Mouse (Mus musculus) heart, embryonic 15.5 days (tissue): ENCODE results near the gene Adam15. TPM values are rescaled to one million over a fixed set of nuclear protein-coding genes. Genes with fewer than 3 reads are reported as not detected.

Experiments
- ATAC-seq: fragments of 200-750 bp; cut with Nextera tagmentation; replicated peaks from 2 replicates; pipeline ENCODE4 v1.8.0; 2017; ENCODE audit warnings: low read depth, moderate TSS enrichment; ENCODE audit not compliant: insufficient number of reproducible peaks, insufficient read depth, low FRiP score
- H3K27ac ChIP-seq: fragments of 300-500 bp; sonication (generic); 2 replicates; pipeline ENCODE4 v1.5.1; 2015; ENCODE audit warnings: mild to moderate bottlenecking, inconsistent platforms
- H3K27me3 ChIP-seq: fragments of 300-500 bp; sonication (generic); 2 replicates; pipeline ENCODE4 v1.6.1; 2015; ENCODE audit warnings: inconsistent platforms
- H3K36me3 ChIP-seq: fragments of 300-500 bp; sonication (generic); 2 replicates; pipeline ENCODE4 v1.6.1; 2015; ENCODE audit warnings: mild to moderate bottlenecking, inconsistent platforms
- H3K4me1 ChIP-seq: fragments of 300-500 bp; sonication (generic); replicated peaks from 2 replicates; pipeline ENCODE4 v1.6.1; 2015; ENCODE audit warnings: inconsistent platforms
- H3K4me2 ChIP-seq: fragments of 300-500 bp; sonication (generic); 2 replicates; pipeline ENCODE4 v1.6.1; 2015; ENCODE audit warnings: inconsistent platforms, mild to moderate bottlenecking, moderate library complexity
- H3K4me3 ChIP-seq: fragments of 300-500 bp; sonication (generic); 2 replicates; pipeline ENCODE4 v1.5.1; 2015; ENCODE audit warnings: mild to moderate bottlenecking, inconsistent platforms
- H3K9ac ChIP-seq: fragments of 300-500 bp; sonication (generic); 2 replicates; pipeline ENCODE4 v1.6.1; 2015; ENCODE audit warnings: mild to moderate bottlenecking, inconsistent platforms
- H3K9me3 ChIP-seq: fragments of 300-500 bp; sonication (generic); replicated peaks from 2 replicates; pipeline ENCODE4 v1.6.1; 2016; ENCODE audit warnings: inconsistent platforms
- WGBS: fragments of 180-500 bp; shearing (Covaris S2); methylation state at CpG from one replicate; pipeline ENCODE4 v1.1.7; 2015; ENCODE audit warnings: mixed read lengths; 5-methylcytosine and 5-hydroxymethylcytosine counted together
- polyA plus RNA-seq: library from polyadenylated mRNA; unstranded; fragments of >200 nt; fragmentation: Nextera tagmentation; extraction: Ambion mirVana; gene quantifications from 2 replicates; pipeline ENCODE4 v1.2.1, GENCODE M21; 2015

The Adam15 gene
- polyA plus RNA-seq, 1 experiment from 2014 or later = 59.8 TPM

DNA sequence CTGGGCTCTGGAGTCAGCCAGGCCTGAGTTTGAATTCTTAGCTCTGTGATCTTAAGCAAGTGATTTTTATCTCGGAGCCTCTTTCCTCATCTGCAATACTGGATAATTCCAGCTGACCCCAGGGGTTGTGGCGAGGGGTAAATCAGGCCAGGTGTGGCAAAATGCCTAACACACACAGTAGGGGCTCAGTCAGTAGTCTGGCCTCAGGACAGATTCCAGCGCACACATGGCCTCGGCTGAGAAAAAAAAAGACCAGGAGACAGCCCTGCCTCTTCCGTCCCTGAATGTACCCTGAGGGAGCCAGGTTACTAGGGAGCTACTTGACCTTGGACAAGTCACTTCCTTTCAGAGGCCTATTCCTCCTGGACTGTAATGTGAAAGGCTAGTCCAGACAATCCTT is 33.2 kb upstream of the Adam15 start:
- H3K9me3 ChIP-seq = no peaks in the 10 kb centered on the region
- H3K4me3 ChIP-seq = no peak overlapping the region
- H3K27me3 ChIP-seq = no peaks in the 10 kb centered on the region
- no peak for ATAC-seq
- no peak overlapping the region for H3K4me2 ChIP-seq
- no peak overlapping the region for H3K27ac ChIP-seq
- H3K36me3 ChIP-seq = peaks cover 16% of the 10 kb centered on the region; the same call in 1 of the 2 replicates
- H3K9ac ChIP-seq = no peak overlapping the region
- H3K4me1 ChIP-seq = peaks cover 24% of the 10 kb centered on the region
- 80% methylated on average over 5 of the region's 5 CpGs for WGBS

DNA sequence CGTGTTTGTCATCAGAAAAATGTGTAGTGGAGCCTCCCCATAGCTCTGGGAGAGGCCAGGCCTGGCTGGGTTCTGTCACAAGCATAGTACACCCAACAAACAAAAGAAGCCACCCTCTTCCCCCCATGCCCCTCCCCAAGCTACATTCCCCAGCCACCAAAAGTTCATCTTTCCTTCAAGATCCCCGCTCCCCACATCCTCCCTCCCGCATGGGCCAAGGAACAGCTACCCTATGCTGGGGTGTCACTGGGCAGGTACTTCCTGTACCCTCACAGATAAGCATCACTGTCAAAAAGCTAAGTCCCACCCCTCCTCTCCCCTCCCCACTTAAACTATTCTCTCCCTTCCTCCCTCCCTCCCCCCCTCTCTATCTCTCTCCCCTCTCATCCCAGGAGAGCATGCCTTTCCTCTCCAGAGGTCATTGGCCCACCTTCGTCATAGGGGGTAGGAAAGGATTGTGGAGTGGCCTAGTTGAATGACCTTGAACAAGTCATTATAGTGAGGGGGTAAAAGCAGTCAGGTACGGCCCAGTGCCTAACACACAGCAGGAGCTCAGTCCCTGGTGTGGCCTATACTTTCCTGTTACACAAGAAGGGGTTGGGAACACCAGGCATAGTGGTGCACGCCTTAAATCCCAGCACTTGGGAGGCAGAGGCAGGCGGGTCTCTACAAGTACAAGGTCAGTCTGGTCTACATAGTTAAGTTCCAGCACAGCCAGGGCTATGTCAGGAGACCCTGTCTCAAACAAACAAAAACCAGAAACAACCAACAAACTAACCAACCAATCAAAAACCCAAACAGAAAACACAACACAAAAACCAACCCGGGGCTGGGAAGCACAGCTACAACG is 32.5 kb upstream of the Adam15 start:
- WGBS = 85% methylated on average over 9 of the region's 9 CpGs
- no peak overlapping the region for H3K4me2 ChIP-seq
- H3K4me3 ChIP-seq = no peak overlapping the region
- H3K9ac ChIP-seq = no peak overlapping the region
- H3K27ac ChIP-seq = no peak overlapping the region
- H3K9me3 ChIP-seq = no peaks in the 10 kb centered on the region
- H3K27me3 ChIP-seq = no peaks in the 10 kb centered on the region
- peaks cover 25% of the 10 kb centered on the region for H3K4me1 ChIP-seq
- H3K36me3 ChIP-seq = peaks cover 16% of the 10 kb centered on the region; the same call in 1 of the 2 replicates
- ATAC-seq = no peak

DNA sequence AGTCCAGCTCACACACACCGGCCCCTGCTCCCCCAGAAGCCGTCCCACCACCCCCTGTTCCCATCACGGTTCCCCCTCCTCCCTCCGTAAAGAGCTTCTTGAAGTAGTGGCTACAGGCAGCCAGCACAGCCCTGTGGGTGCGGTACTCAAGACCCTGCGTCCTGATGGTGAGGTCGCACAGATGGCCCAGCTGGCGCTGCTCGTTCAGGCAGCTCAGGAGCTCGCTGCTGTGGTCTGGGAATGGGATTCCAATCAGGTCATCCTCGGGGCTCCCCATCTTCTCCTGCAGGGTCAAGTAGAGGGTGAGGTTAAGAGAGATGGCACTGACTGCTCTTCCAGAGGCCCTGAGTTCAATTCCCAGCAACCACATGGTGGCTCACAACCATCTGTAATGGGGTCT is 31.4 kb upstream of the Adam15 start:
- no peaks in the 10 kb centered on the region for H3K9me3 ChIP-seq
- no peaks in the 10 kb centered on the region for H3K27me3 ChIP-seq
- no peak for ATAC-seq
- no peak overlapping the region for H3K27ac ChIP-seq
- no peak overlapping the region for H3K9ac ChIP-seq
- H3K4me3 ChIP-seq = no peak overlapping the region
- peaks cover 16% of the 10 kb centered on the region; the same call in 1 of the 2 replicates for H3K36me3 ChIP-seq
- H3K4me2 ChIP-seq = no peak overlapping the region
- peaks cover 25% of the 10 kb centered on the region for H3K4me1 ChIP-seq
- 77% methylated on average over 11 of the region's 11 CpGs for WGBS

DNA sequence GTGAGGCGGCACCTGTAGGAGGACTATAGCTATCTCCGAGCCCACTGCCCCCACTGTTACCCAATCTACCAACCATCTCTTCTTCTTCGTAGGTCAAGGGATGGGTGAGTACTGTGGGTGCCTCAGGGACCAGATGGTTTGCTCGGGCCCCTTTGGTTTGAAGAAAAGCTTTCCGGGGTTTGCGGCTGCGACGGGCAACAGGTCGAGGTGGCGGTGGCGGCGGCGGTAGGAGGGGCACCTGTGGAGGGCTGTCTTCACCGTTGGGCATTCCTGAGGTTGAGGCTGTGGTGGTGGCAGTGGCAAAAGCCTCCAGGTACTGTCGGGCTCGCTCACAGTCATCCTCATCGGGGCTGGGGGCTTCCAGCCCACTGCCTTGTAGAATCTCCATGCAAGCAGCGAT is 30.9 kb upstream of the Adam15 start:
- Histone ChIP-seq H3K27ac (no peak overlapping the region), H3K27me3 (no peaks in the 10 kb centered on the region), H3K9me3 (no peaks in the 10 kb centered on the region), H3K4me1 (peaks cover 25% of the 10 kb centered on the region), H3K4me3 (no peak overlapping the region), H3K9ac (no peak overlapping the region), H3K4me2 (no peak overlapping the region), H3K36me3 (peaks cover 16% of the 10 kb centered on the region; the same call in 1 of the 2 replicates)
- 90% methylated on average over 18 of the region's 18 CpGs for WGBS
- no peak for ATAC-seq

DNA sequence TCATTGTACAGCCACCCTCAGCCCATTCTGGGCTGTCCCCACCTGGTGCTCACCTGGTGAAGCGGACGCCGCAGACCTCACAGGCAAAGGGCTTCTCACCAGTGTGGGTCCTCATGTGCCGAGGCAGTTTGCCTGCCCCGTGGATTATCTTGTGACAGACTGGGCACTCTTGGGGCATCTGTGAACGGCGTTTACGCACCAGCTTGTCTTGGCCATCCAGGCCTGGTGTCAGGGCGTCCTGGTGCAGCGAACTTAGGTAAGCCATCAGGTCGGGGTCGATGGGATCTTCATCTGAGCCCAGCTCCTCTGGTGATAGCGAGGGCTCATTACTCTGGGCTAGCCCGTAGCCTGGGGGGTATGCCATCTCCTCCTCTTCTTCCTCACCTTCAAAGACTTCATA is 30.5 kb upstream of the Adam15 start:
- 91% methylated on average over 14 of the region's 14 CpGs for WGBS

DNA sequence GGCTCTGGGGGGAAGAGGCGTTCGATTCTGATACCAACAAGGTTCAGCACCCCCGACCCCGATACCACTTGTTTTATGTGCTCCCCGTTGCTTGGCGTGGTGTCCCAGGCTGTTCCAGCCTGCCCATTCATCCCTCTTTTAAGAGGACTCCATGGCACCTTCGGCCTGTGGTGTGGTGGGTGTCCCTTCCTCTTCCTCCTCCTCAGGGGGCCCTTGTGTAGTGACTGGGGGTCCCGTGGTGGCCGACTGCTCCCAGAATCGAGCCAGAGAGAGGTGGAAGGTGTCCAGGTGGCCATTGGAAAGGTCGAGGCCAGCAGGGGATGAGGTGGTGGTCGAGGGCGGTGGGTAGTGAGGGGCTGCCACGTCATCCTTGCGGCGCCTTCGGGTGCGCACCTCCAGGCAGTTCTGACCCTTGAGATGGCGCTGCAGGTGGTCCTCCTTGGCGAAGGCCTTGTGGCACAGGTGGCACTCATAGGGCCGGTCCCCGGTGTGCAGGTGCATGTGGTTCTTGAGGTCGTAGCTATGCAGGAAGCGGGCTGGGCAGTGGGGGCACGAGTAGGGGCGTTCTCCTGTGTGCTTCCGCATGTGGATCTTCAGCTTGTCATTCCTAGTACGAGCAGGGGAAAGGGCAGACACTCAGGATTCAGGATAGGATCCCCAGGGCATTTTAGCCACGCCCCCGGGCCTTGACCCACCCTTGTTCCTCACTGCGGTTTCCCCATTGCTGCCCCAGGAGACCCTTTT is 29.8 kb upstream of the Adam15 start:
- peaks cover 16% of the 10 kb centered on the region; the same call in 1 of the 2 replicates for H3K36me3 ChIP-seq
- H3K9me3 ChIP-seq = no peaks in the 10 kb centered on the region
- no peak overlapping the region for H3K27ac ChIP-seq
- no peak overlapping the region for H3K9ac ChIP-seq
- no peak overlapping the region for H3K4me3 ChIP-seq
- WGBS = 85% methylated on average over 31 of the region's 31 CpGs
- ATAC-seq = no peak
- H3K4me2 ChIP-seq = no peak overlapping the region
- H3K27me3 ChIP-seq = no peaks in the 10 kb centered on the region
- peaks cover 17% of the 10 kb centered on the region for H3K4me1 ChIP-seq

More for the DNA sequence above, 30.5 kb upstream of the Adam15 start:
- Histone ChIP-seq H3K4me3 (no peak overlapping the region), H3K36me3 (peaks cover 16% of the 10 kb centered on the region; the same call in 1 of the 2 replicates), H3K9me3 (no peaks in the 10 kb centered on the region), H3K4me1 (peaks cover 25% of the 10 kb centered on the region), H3K27me3 (no peaks in the 10 kb centered on the region), H3K9ac (no peak overlapping the region), H3K27ac (no peak overlapping the region), H3K4me2 (no peak overlapping the region)
- ATAC-seq = no peak

DNA sequence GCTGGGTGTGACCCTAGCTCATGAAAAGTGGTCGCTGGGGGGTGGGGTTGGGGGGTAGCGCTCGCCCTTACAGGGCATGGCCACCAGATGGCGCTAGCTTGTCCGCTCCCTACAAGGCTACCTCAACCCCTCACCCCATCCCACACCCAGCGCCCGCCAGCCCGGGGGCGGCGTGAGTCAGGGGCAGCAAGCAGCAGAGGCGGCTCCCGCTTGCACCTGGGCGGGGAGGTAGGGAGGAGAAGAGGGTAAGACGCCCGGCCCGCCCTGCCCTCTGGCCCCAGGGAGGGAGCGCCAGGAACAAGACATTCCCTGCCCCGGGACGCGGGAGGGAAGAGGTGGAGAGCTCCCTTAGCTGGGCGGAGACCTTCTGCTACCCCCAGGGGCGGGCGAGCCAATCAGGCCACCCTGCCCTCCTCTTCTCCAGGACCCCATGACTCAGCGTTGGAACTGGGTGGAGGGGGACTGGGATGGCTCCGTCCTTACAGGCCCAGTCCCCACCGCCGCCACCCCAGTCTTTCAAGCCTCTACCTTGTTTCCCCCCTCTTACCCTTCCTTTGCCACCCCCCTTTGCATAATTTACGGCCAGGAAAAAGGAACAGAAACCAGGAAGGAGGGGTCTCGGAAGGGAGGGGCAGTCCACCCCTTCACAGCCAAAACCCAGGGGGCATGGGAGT is 28.7 kb upstream of the Adam15 start:
- no peaks in the 10 kb centered on the region for H3K9me3 ChIP-seq
- H3K4me1 ChIP-seq = peaks cover 17% of the 10 kb centered on the region
- H3K9ac ChIP-seq = peak overlapping the region; percentile 66
- peaks cover 16% of the 10 kb centered on the region; the same call in 1 of the 2 replicates for H3K36me3 ChIP-seq
- H3K27ac ChIP-seq = peak overlapping the region; percentile 51; the same call in 1 of the 2 replicates
- H3K27me3 ChIP-seq = no peaks in the 10 kb centered on the region
- H3K4me2 ChIP-seq = peak overlapping the region; percentile 92
- peak; percentile 87 for ATAC-seq
- peak overlapping the region; percentile 66 for H3K4me3 ChIP-seq
- 4% methylated on average over 29 of the region's 29 CpGs for WGBS

DNA sequence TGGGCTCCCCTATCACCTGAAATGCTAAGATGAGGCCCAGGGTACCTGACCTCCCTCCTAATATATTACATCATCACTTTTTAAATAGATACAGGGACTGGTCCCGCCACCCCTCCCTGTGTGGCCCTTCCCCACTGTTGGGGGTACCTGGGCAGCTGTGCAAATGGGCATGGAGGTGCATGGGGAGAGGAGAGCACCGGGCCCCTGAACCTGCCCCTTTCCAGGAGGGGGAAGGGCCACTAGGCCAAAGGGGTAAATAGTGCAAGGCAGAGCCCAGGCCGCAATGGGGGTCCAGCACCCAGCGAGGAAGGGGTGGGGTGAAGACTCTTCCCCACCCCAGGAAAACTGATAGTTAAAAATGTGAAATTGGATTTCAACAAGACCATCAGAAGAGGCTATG is 28.0 kb upstream of the Adam15 start:
- peaks cover 17% of the 10 kb centered on the region for H3K4me1 ChIP-seq
- H3K36me3 ChIP-seq = peaks cover 16% of the 10 kb centered on the region; the same call in 1 of the 2 replicates
- H3K9ac ChIP-seq = peak overlapping the region; percentile 26; the same call in 1 of the 2 replicates
- no peaks in the 10 kb centered on the region for H3K9me3 ChIP-seq
- no peaks in the 10 kb centered on the region for H3K27me3 ChIP-seq
- H3K4me3 ChIP-seq = peak overlapping the region; percentile 66
- H3K4me2 ChIP-seq = peak overlapping the region; percentile 92
- WGBS = 77% methylated on average over 4 of the region's 4 CpGs
- ATAC-seq = no peak
- H3K27ac ChIP-seq = no peak overlapping the region

DNA sequence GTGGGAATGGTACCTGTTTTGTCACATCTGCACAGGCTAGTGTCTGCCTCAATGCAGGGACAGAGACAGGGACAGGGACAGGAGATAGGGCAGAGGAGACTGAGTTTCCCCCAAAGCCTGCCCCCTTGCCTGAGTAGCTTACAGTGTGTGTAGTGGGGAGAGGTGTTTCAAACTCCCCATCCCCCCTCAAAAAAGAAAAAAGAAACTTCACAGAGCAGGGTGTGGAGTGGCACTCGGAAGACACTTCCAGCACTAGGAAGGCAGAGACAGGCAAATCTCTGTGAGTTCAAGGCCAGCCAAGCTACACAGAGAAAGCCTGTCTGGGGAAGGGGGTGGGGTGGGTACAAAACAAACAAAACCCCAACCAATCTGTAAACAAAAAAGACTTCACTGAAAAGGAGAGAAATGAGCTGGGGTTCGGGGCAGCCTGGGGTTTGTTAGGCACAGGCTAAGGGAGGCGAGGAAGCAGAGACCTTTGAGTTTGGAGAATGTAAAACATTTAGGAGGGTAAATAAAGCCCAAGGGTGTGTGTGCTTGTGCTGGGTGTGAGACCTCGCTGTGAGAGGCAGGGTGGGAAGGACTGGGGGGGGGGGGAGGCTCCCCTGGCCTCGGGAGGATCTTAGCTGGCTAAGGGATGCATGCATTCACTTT is 23.9 kb upstream of the Adam15 start:
- H3K4me1 ChIP-seq = peaks cover 12% of the 10 kb centered on the region
- no peaks in the 10 kb centered on the region for H3K36me3 ChIP-seq
- no peak overlapping the region for H3K4me2 ChIP-seq
- H3K9me3 ChIP-seq = no peaks in the 10 kb centered on the region
- H3K4me3 ChIP-seq = no peak overlapping the region
- 49% methylated on average over 5 of the region's 5 CpGs for WGBS
- no peak overlapping the region for H3K9ac ChIP-seq
- no peak overlapping the region for H3K27ac ChIP-seq
- no peak for ATAC-seq
- H3K27me3 ChIP-seq = no peaks in the 10 kb centered on the region; the same call in 1 of the 2 replicates

DNA sequence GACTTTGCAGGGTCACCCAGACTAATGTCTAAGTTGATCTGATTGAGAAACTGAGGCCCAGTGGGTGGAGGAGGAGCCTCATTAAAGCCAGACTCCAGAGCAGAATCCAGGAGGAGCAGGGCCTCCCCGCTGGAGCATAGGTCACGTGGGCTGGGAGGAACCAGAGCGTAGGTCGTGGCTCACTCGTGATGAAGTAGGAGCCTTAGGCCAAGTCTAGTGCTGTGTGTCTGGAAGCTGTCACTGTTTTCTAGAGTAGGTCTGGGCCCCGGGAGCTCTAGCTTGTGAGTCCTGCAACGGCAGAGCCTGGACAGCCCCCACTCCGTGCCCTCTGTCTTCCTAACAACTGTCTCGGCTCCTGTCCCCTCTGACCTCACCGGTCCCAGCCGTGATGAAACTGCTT is 17.5 kb upstream of the Adam15 start:
- no peak overlapping the region for H3K9ac ChIP-seq
- peak; percentile 44; the same call in 1 of the 2 replicates for ATAC-seq
- no peaks in the 10 kb centered on the region; the same call in 1 of the 2 replicates for H3K4me1 ChIP-seq
- H3K4me2 ChIP-seq = no peak overlapping the region
- no peak overlapping the region for H3K4me3 ChIP-seq
- WGBS = 40% methylated on average over 11 of the region's 11 CpGs
- H3K27me3 ChIP-seq = peaks cover 16% of the 10 kb centered on the region
- no peaks in the 10 kb centered on the region for H3K9me3 ChIP-seq
- no peaks in the 10 kb centered on the region for H3K36me3 ChIP-seq
- H3K27ac ChIP-seq = no peak overlapping the region
